Mouse (Mus musculus) kidney, embryonic 16.5 days (tissue): ENCODE results near the gene 2810006K23Rik. TPM values are rescaled to one million over a fixed set of nuclear protein-coding genes. Genes with fewer than 3 reads are reported as not detected.
"Not testable (repeated sequence)": the region's sequence is repeated elsewhere in the genome, so short reads cannot be mapped to it uniquely, and the experiment has no call there.

Experiments
- ATAC-seq: fragments of 200-750 bp; cut with Nextera tagmentation; 2 replicates; pipeline ENCODE4 v1.8.0; 2017; ENCODE audit warnings: moderate TSS enrichment; ENCODE audit not compliant: low FRiP score, low TSS enrichment
- H3K27ac ChIP-seq: fragments of 300-500 bp; sonication (generic); 2 replicates; pipeline ENCODE4 v1.5.1; 2014; ENCODE audit warnings: low read length
- H3K27me3 ChIP-seq: fragments of 300-500 bp; sonication (generic); 2 replicates; pipeline ENCODE4 v1.6.1; 2014; ENCODE audit warnings: low read length, control low read depth, mixed read lengths; ENCODE audit not compliant: insufficient read depth
- H3K36me3 ChIP-seq: fragments of 300-500 bp; sonication (generic); 2 replicates; pipeline ENCODE4 v1.6.1; 2014; ENCODE audit warnings: low read length, control low read depth, mixed read lengths; ENCODE audit not compliant: insufficient read depth
- H3K4me1 ChIP-seq: fragments of 300-500 bp; sonication (generic); 2 replicates; pipeline ENCODE4 v1.6.1; 2014; ENCODE audit warnings: low read length, control low read depth, mixed read lengths; ENCODE audit not compliant: insufficient read depth
- H3K4me2 ChIP-seq: fragments of 300-500 bp; sonication (generic); replicated peaks from 2 replicates; pipeline ENCODE4 v1.6.1; 2014; ENCODE audit warnings: low read depth, low read length
- H3K4me3 ChIP-seq: fragments of 300-500 bp; sonication (generic); 2 replicates; pipeline ENCODE4 v1.5.1; 2014; ENCODE audit warnings: mild to moderate bottlenecking, low read length
- H3K9ac ChIP-seq: fragments of 300-500 bp; sonication (generic); replicated peaks from 2 replicates; pipeline ENCODE4 v1.6.1; 2014; ENCODE audit warnings: low read length
- H3K9me3 ChIP-seq: fragments of 300-500 bp; sonication (generic); 2 replicates; pipeline ENCODE4 v1.6.1; 2016; ENCODE audit warnings: low read length, control low read depth
- WGBS: fragments of 180-500 bp; shearing (Covaris S2); extraction: QIAGEN DNeasy Blood & Tissue Kit; methylation state at CpG from one replicate; pipeline ENCODE4 v1.1.7; 2014; 5-methylcytosine and 5-hydroxymethylcytosine counted together
- polyA plus RNA-seq: library from polyadenylated mRNA; unstranded; fragments of >200 nt; fragmentation: Nextera tagmentation; extraction: Ambion mirVana; gene quantifications from 2 replicates; pipeline ENCODE4 v1.2.1, GENCODE M21; 2015

2810006K23Rik gene
- polyA plus RNA-seq = 18.5 and 20.4 TPM in 2 replicates

DNA sequence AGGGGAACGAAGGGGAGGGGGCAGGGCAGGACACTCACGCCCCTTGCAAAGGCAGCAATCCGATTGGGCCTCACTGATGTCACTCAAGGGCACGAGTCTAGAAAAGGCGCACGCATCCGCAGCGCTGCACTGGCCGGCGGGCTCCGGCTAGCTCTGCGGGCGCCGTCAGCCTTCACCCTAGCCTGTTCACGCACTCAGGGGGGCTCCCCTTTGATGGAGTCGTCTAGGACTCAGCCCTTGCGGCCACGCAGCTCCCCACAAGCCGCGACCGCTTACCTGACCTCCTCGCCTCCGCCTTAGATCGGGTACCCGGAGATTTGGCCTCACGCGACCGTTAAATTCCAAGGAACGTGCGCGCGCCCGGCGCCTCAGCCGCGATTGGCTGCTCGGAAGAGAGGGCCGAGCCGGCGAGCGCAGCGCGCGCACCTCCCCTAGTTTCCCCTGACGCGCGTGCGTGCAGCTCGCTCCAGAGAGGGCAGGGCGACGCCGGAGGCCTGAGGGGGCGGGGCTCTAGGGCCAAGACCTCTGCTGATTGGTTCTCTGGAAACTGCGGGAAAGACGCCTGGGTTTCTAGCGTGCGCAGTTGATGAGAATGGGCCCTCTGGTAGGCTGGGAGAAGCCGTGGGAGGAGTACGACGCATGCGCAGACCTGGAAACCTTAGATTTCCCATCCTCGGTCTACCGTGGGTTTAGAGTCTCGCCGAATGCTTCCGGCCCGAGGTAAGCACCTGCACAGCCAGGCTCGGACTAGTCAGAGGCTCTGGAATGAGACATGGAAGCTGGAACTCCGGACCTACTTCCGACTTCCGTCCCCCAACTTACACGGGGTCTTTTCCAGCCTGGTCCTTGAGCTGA lies at the start of gene 2810006K23Rik, which contains the start of gene Mphosph9:
TSS of gene 2810006K23Rik (plus strand) at position 580 of the 855 bp plus-strand sequence.
TSS of gene Mphosph9 (minus strand) at position 463 of the 855 bp plus-strand sequence.
- Histone ChIP-seq H3K27ac (peak within 1 kb of the TSS; percentile 96), H3K36me3 (peaks cover 4% of the 10 kb centered on the region; the same call in 1 of the 2 replicates), H3K9ac (peak within 1 kb of the TSS; percentile 90), H3K27me3 (no peaks in the 10 kb centered on the region), H3K4me3 (peak within 1 kb of the TSS; percentile 85), H3K4me2 (peak within 1 kb of the TSS; percentile 96), H3K9me3 (no peaks in the 10 kb centered on the region), H3K4me1 (peaks cover 16% of the 10 kb centered on the region)
- peak; percentile 98 for ATAC-seq
- under 1% methylated on average over 72 of the region's 72 CpGs for WGBS

DNA sequence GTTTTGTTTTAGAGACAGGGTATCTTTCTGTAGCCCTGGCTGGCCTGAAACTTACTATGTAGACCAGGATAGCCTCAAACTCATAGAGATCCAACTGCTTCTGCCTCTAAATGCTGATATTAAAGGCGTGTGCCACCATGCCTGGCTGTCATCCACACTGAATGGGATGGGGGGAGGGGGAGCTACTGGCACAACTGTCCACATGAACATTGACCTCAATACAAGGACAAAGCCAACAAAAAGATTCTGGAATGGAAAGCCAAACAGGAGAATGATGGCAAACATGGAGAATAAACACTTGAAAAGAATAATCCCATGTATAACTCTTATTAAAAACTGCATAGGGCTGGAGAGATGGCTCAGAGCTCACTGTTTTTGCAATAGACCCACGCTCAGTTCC lies 45.0 kb upstream of the 2810006K23Rik start:
- H3K27me3 ChIP-seq = no peaks in the 10 kb centered on the region
- H3K4me1 ChIP-seq = no peaks in the 10 kb centered on the region
- H3K27ac ChIP-seq = no peak overlapping the region
- H3K9me3 ChIP-seq = peaks cover 2% of the 10 kb centered on the region; the same call in 1 of the 2 replicates
- ATAC-seq = no peak
- no peak overlapping the region for H3K4me3 ChIP-seq
- H3K4me2 ChIP-seq = no peak overlapping the region
- no peak overlapping the region for H3K9ac ChIP-seq
- peaks cover 38% of the 10 kb centered on the region for H3K36me3 ChIP-seq
- 95% methylated on average over 2 of the region's 2 CpGs for WGBS

- Histone ChIP-seq H3K4me1 (no peaks in the 10 kb centered on the region), H3K9me3 (peaks cover 6% of the 10 kb centered on the region; the same call in 1 of the 2 replicates), H3K36me3 (peaks cover 44% of the 10 kb centered on the region), H3K4me3 (no peak overlapping the region), H3K4me2 (no peak overlapping the region), H3K27me3 (no peaks in the 10 kb centered on the region), H3K9ac (no peak overlapping the region), H3K27ac (no peak overlapping the region)
- 62% methylated on average over 3 of the region's 3 CpGs for WGBS
- no peak for ATAC-seq
These were observed 43.6 kb upstream of the 2810006K23Rik start for GRCm38 (mm10) chr5:124284330-124284729.

DNA sequence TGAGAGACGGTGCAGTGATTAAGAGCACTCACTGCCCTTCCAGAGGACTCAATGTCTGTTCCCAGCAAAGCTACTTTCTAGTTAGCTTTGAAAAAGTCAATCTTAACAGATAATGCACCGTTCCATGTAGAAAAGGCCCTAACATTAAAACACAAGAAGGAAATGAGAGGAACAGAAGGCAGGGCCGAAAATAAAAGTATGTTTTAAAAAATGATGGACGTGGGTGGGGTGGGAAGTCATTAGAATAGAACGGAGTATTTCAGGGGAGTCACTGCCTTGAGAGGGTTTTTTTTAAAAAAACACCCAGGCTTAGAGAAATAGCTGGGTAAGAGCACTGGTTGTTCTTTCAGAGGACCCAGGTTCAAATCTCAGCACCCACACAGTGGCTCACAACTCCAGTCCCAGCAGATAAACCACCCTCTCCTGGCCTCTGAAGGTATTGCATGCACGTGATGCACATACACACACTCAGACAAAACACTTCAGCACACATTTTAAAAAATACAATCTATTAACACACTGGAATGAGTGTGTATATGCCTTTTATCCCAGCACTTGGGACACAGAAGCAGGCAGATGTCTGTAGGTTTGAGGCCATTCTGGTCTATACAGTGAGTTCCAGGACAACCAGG lies 40.2 kb upstream of the 2810006K23Rik start:
- no peaks in the 10 kb centered on the region for H3K4me1 ChIP-seq
- 95% methylated on average over 6 of the region's 6 CpGs for WGBS
- no peak overlapping the region for H3K4me3 ChIP-seq
- peaks cover 6% of the 10 kb centered on the region; the same call in 1 of the 2 replicates for H3K9me3 ChIP-seq
- H3K36me3 ChIP-seq = peaks cover 66% of the 10 kb centered on the region
- H3K9ac ChIP-seq = no peak overlapping the region
- H3K27ac ChIP-seq = no peak overlapping the region
- ATAC-seq = no peak
- H3K4me2 ChIP-seq = no peak overlapping the region
- no peaks in the 10 kb centered on the region for H3K27me3 ChIP-seq

GRCm38 (mm10) chr5:124290216-124290615 lies 37.7 kb upstream of the 2810006K23Rik start:
- 91% methylated on average over 4 of the region's 4 CpGs for WGBS
- peaks cover 68% of the 10 kb centered on the region for H3K36me3 ChIP-seq

GRCm38 (mm10) chr5:124293967-124294366 lies 33.9 kb upstream of the 2810006K23Rik start:
- H3K27me3 ChIP-seq = no peaks in the 10 kb centered on the region
- peaks cover 67% of the 10 kb centered on the region for H3K36me3 ChIP-seq
- no peak overlapping the region for H3K4me3 ChIP-seq
- ATAC-seq = no peak
- 96% methylated on average over 5 of the region's 5 CpGs for WGBS
- H3K4me1 ChIP-seq = no peaks in the 10 kb centered on the region
- H3K9me3 ChIP-seq = no peaks in the 10 kb centered on the region
- H3K27ac ChIP-seq = no peak overlapping the region
- H3K9ac ChIP-seq = no peak overlapping the region
- no peak overlapping the region for H3K4me2 ChIP-seq

More at GRCm38 (mm10) chr5:124290216-124290615, 37.7 kb upstream of the 2810006K23Rik start:
- no peaks in the 10 kb centered on the region for H3K4me1 ChIP-seq
- no peak overlapping the region for H3K4me3 ChIP-seq
- H3K9ac ChIP-seq = no peak overlapping the region
- no peak overlapping the region for H3K4me2 ChIP-seq
- no peak for ATAC-seq
- H3K27ac ChIP-seq = no peak overlapping the region
- peaks cover 6% of the 10 kb centered on the region; the same call in 1 of the 2 replicates for H3K9me3 ChIP-seq
- H3K27me3 ChIP-seq = no peaks in the 10 kb centered on the region

DNA sequence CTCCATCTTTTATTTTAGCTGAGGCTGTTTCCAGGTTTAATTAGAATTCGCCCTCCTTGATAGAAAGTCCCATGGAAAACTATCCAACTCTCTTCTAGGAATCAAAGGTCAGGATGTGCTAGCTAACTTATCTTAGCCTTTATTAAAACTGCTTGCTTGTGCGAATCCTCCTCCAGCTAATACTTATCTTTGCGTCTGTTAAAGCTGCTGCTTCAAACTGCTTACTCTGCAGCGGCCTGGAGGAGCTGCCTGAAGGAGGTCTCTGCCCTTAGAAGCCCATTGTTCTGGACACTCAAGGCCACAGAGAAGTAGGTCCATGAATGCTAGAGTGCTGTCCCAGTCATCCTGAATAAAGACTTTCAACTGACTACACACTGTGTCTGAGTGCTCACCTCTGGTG lies 31.4 kb upstream of the 2810006K23Rik start:
- Histone ChIP-seq H3K4me3 (no peak overlapping the region), H3K27me3 (no peaks in the 10 kb centered on the region), H3K9ac (no peak overlapping the region), H3K4me2 (no peak overlapping the region), H3K36me3 (peaks cover 46% of the 10 kb centered on the region), H3K9me3 (no peaks in the 10 kb centered on the region), H3K4me1 (no peaks in the 10 kb centered on the region), H3K27ac (no peak overlapping the region)
- WGBS = 87% methylated on average over 4 of the region's 4 CpGs
- ATAC-seq = no peak

DNA sequence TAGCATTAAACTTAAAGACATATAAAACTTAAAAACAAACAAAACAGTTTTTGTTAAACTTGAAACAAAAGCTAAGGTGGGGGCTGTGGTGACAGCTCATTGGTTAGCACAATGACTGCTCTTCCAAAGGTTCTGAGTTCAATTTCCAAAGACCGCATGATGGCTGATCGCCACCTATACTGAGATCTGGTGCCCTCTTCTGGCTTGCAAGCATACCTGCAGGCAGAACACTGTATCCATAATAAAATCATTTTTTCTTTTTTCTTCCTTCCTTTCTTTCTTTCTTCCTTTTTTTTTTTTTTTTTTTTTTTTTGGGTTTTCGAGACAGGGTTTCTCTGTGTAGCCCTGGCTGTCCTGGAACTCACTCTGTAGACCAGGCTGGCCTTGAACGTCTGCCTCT lies 28.6 kb upstream of the 2810006K23Rik start:
- WGBS = 72% methylated on average over 3 of the region's 4 CpGs
- peaks cover 40% of the 10 kb centered on the region for H3K36me3 ChIP-seq

GRCm38 (mm10) chr5:124300132-124300531 lies 27.8 kb upstream of the 2810006K23Rik start:
- Histone ChIP-seq H3K9ac (no peak overlapping the region), H3K4me2 (no peak overlapping the region), H3K36me3 (peaks cover 35% of the 10 kb centered on the region), H3K27me3 (no peaks in the 10 kb centered on the region), H3K27ac (no peak overlapping the region), H3K9me3 (no peaks in the 10 kb centered on the region), H3K4me3 (no peak overlapping the region), H3K4me1 (no peaks in the 10 kb centered on the region)
- ATAC-seq = no peak
- WGBS = 72% methylated on average over 4 of the region's 4 CpGs

More for the DNA sequence above, 28.6 kb upstream of the 2810006K23Rik start:
- ATAC-seq, H3K4me1 ChIP-seq, H3K27me3 ChIP-seq, H3K4me3 ChIP-seq, H3K9me3 ChIP-seq, H3K27ac ChIP-seq, H3K4me2 ChIP-seq, H3K9ac ChIP-seq: not testable (repeated sequence)
